11 mouse cellular contexts compared by ENCODE assay signal in genomic region chrX:103557496-103557895, GRCm38 (mm10).
DNase-seq lines count a peak whose midpoint lies in the region; ATAC-seq and TF ChIP-seq lines count a peak whose summit lies in the region.
"Had no signal": no experiment of that assay in that cellular context is flagged by ENCODE, and none has a peak within 500 bp of the region (broad histone marks: within the 10 kb centered on the region; RNA-seq: fewer than 3 reads in every experiment).

No protein-coding gene starts in this region.

- 0 out of 2 replicates have a peak overlapping the region, but pooled peaks have one; percentile 28 for H3K27ac ChIP-seq in embryonic facial prominence, embryonic 14.5 days (replicated peaks; ENCODE audit: low read depth, low read length)
- H3K27ac ChIP-seq in embryonic facial prominence, embryonic 10.5 days (replicated peaks) = no peak overlapping the region; the same call in 1 of the 2 replicates
- H3K27ac ChIP-seq in liver, adult 2 months (replicated peaks; ENCODE audit: insufficient read depth, low read depth, low read length) = peak overlapping the region; percentile 96
- peak overlapping the region; percentile 74 for H3K27ac ChIP-seq in liver, postnatal 0 days (ENCODE audit: low read depth)
- H3K27ac ChIP-seq: limb, embryonic 13.5 days had no signal

- TF ChIP-seq CTCF in liver, adult 2 months (IDR thresholded peaks at IDR 0.05; ENCODE audit: low read depth, low read length) = no peak
- TF ChIP-seq CTCF in brain, embryonic 14.5 days (IDR thresholded peaks at IDR 0.05; ENCODE audit: borderline replicate concordance, extremely low read depth, insufficient read depth, insufficient read length) = no peak
- no peak for TF ChIP-seq CTCF in liver, postnatal 0 days (IDR thresholded peaks at IDR 0.05; ENCODE audit: low read depth)

- H3K9me3 ChIP-seq in embryonic facial prominence, embryonic 14.5 days (ENCODE audit: control insufficient read depth, low read length) = 0 out of 2 replicates have a peak, but pooled peaks cover 4% of the 10 kb centered on the region
- no peaks in the 10 kb centered on the region for H3K9me3 ChIP-seq in embryonic facial prominence, embryonic 10.5 days
- H3K9me3 ChIP-seq in liver, postnatal 0 days (ENCODE audit: low read length) = no peaks in the 10 kb centered on the region
- H3K9me3 ChIP-seq: limb, embryonic 13.5 days had no signal

- H3K9ac ChIP-seq in embryonic facial prominence, embryonic 14.5 days (ENCODE audit: low read depth, low read length) = no peak overlapping the region
- H3K9ac ChIP-seq in liver, adult 2 months (ENCODE audit: low read depth, low read length) = no peak overlapping the region
- H3K9ac ChIP-seq in liver, postnatal 0 days (replicated peaks) = no peak overlapping the region
- H3K9ac ChIP-seq: limb, embryonic 13.5 days; neural tube, embryonic 13.5 days had no signal

- no peaks in the 10 kb centered on the region for H3K36me3 ChIP-seq in embryonic facial prominence, embryonic 14.5 days (ENCODE audit: control insufficient read depth, insufficient read depth, low read length)
- peaks cover 9% of the 10 kb centered on the region for H3K36me3 ChIP-seq in embryonic facial prominence, embryonic 10.5 days (replicated peaks)
- H3K36me3 ChIP-seq in liver, adult 2 months (ENCODE audit: control insufficient read depth, insufficient read depth, low read length) = no peaks in the 10 kb centered on the region
- no peaks in the 10 kb centered on the region for H3K36me3 ChIP-seq in liver, postnatal 0 days (replicated peaks; ENCODE audit: insufficient read depth, low read length)
- H3K36me3 ChIP-seq: neural tube, embryonic 13.5 days had no signal

- ATAC-seq in embryonic facial prominence, embryonic 14.5 days (ENCODE audit: low read depth) = no peak
- no peak for ATAC-seq in liver, postnatal 0 days
- ATAC-seq in megakaryocyte-erythroid progenitor cell, adult 5-6 weeks (replicated peaks; ENCODE audit: low FRiP score, low TSS enrichment, poor library complexity, severe bottlenecking) = no peak

- no peaks in the 10 kb centered on the region for H3K4me1 ChIP-seq in embryonic facial prominence, embryonic 14.5 days (ENCODE audit: control insufficient read depth, insufficient read depth, low read length)
- peaks cover 18% of the 10 kb centered on the region for H3K4me1 ChIP-seq in embryonic facial prominence, embryonic 10.5 days
- peaks cover 19% of the 10 kb centered on the region for H3K4me1 ChIP-seq in liver, adult 2 months (ENCODE audit: control insufficient read depth, insufficient read depth, low read length)
- H3K4me1 ChIP-seq in liver, postnatal 0 days (ENCODE audit: insufficient read depth) = peaks cover 10% of the 10 kb centered on the region

- H3K27me3 ChIP-seq in embryonic facial prominence, embryonic 14.5 days (replicated peaks; ENCODE audit: control insufficient read depth, insufficient read depth, low read length) = no peaks in the 10 kb centered on the region
- no peaks in the 10 kb centered on the region for H3K27me3 ChIP-seq in embryonic facial prominence, embryonic 10.5 days (replicated peaks; ENCODE audit: low read depth, poor library complexity, severe bottlenecking)
- H3K27me3 ChIP-seq in liver, adult 2 months (ENCODE audit: control insufficient read depth, insufficient read depth, low read length) = no peaks in the 10 kb centered on the region
- H3K27me3 ChIP-seq in liver, postnatal 0 days (ENCODE audit: insufficient read depth, low read length) = no peaks in the 10 kb centered on the region
- H3K27me3 ChIP-seq: limb, embryonic 13.5 days; neural tube, embryonic 13.5 days had no signal

- TF ChIP-seq EP300 in liver, postnatal 0 days (IDR thresholded peaks at IDR 0.05; ENCODE audit: low read depth) = no peak

- no peak overlapping the region for H3K4me3 ChIP-seq in embryonic facial prominence, embryonic 14.5 days (ENCODE audit: low read depth, low read length)
- H3K4me3 ChIP-seq in embryonic facial prominence, embryonic 10.5 days = no peak overlapping the region
- no peak overlapping the region for H3K4me3 ChIP-seq in liver, adult 2 months (ENCODE audit: insufficient read depth, low read depth, low read length)
- no peak overlapping the region for H3K4me3 ChIP-seq in liver, postnatal 0 days (ENCODE audit: low read depth, low read length)
- H3K4me3 ChIP-seq: limb, embryonic 13.5 days; neural tube, embryonic 13.5 days had no signal

- 84% methylated on average over 4 of the region's 4 CpGs for WGBS in embryonic facial prominence, embryonic 14.5 days
- 87% methylated on average over 4 of the region's 4 CpGs for WGBS in embryonic facial prominence, embryonic 10.5 days
- WGBS in liver, adult 2 months = 64% methylated on average over 4 of the region's 4 CpGs
- 69% methylated on average over 4 of the region's 4 CpGs for WGBS in liver, postnatal 0 days (ENCODE audit: insufficient replicate concordance)

- no peak for TF ChIP-seq POLR2A in liver, adult 2 months (IDR thresholded peaks at IDR 0.05; ENCODE audit: extremely low read depth, insufficient read depth, low read length)
- TF ChIP-seq POLR2A in brain, embryonic 14.5 days (IDR thresholded peaks at IDR 0.05; ENCODE audit: borderline replicate concordance, extremely low read depth, insufficient read depth, insufficient read length, poor library complexity, severe bottlenecking) = no peak

- DNase-seq in embryonic facial prominence, embryonic 14.5 days (ENCODE audit: low spot score) = no peak
- no peak for DNase-seq in embryonic facial prominence, embryonic 10.5 days (ENCODE audit: low spot score)
- DNase-seq in liver, adult 2 months (ENCODE audit: extremely low read depth, low read depth, low spot score) = peak; percentile 63
- DNase-seq in liver = no peak
- peak; percentile 69 for DNase-seq in brain, embryonic 14.5 days (ENCODE audit: low read depth)
- DNase-seq in liver, postnatal 0 days = no peak
- DNase-seq in ovary, postnatal 10 days (ENCODE audit: low spot score) = no peak
- DNase-seq: cerebellum, adult 18-20 months had no signal

- H3K79me2 ChIP-seq in liver, adult 2 months (ENCODE audit: control insufficient read depth, insufficient read depth, low read length) = no peaks in the 10 kb centered on the region

- H3K4me2 ChIP-seq in embryonic facial prominence, embryonic 14.5 days (ENCODE audit: low read depth, low read length) = no peak overlapping the region
- no peak overlapping the region for H3K4me2 ChIP-seq in liver, postnatal 0 days (ENCODE audit: low read depth, low read length)
- H3K4me2 ChIP-seq: limb, embryonic 13.5 days; neural tube, embryonic 13.5 days had no signal

Comparison
In these comparisons a context has a peak if more than half of its experiments do, and no peak if none do; other contexts are left out.
1. DNase-seq: peak in liver, adult 2 months (single experiment) and brain, embryonic 14.5 days (single experiment); none in embryonic facial prominence, embryonic 14.5 days (single experiment), embryonic facial prominence, embryonic 10.5 days (single experiment), liver (single experiment), liver, postnatal 0 days (single experiment) and ovary, postnatal 10 days (single experiment).